Mouse (Mus musculus) kidney, embryonic 15.5 days (tissue): ENCODE results near the gene Cisd1. TPM values are rescaled to one million over a fixed set of nuclear protein-coding genes. Genes with fewer than 3 reads are reported as not detected.
A peak's percentile ranks its signal among the peaks of the same experiment; 100 is the strongest.

Source experiments
- ATAC-seq: fragments of 200-750 bp; cut with Nextera tagmentation; replicated peaks from 2 replicates; pipeline ENCODE4 v1.8.0; 2017; ENCODE audit warnings: moderate TSS enrichment; ENCODE audit not compliant: low FRiP score
- H3K27ac ChIP-seq: fragments of 300-500 bp; sonication (generic); 2 replicates; pipeline ENCODE4 v1.5.1; 2015; ENCODE audit warnings: mild to moderate bottlenecking, inconsistent platforms
- H3K27me3 ChIP-seq: fragments of 300-500 bp; sonication (generic); 2 replicates; pipeline ENCODE4 v1.6.1; 2015; ENCODE audit warnings: inconsistent platforms
- H3K36me3 ChIP-seq: fragments of 300-500 bp; sonication (generic); 2 replicates; pipeline ENCODE4 v1.6.1; 2015; ENCODE audit warnings: inconsistent platforms
- H3K4me1 ChIP-seq: fragments of 300-500 bp; sonication (generic); 2 replicates; pipeline ENCODE4 v1.6.1; 2015; ENCODE audit warnings: inconsistent platforms
- H3K4me2 ChIP-seq: fragments of 300-500 bp; sonication (generic); 2 replicates; pipeline ENCODE4 v1.6.1; 2015; ENCODE audit warnings: moderate library complexity, mild to moderate bottlenecking, inconsistent platforms
- H3K4me3 ChIP-seq: fragments of 300-500 bp; sonication (generic); replicated peaks from 2 replicates; pipeline ENCODE4 v1.5.1; 2015; ENCODE audit warnings: mild to moderate bottlenecking, inconsistent platforms
- H3K9ac ChIP-seq: fragments of 300-500 bp; sonication (generic); 2 replicates; pipeline ENCODE4 v1.6.1; 2015; ENCODE audit warnings: mild to moderate bottlenecking, inconsistent platforms
- H3K9me3 ChIP-seq: fragments of 300-500 bp; sonication (generic); replicated peaks from 2 replicates; pipeline ENCODE4 v1.6.1; 2016; ENCODE audit warnings: inconsistent platforms
- WGBS: fragments of 180-500 bp; shearing (Covaris S2); methylation state at CpG from one replicate; pipeline ENCODE4 v1.1.7; 2015; ENCODE audit warnings: mixed read lengths; 5-methylcytosine and 5-hydroxymethylcytosine counted together
- polyA plus RNA-seq: library from polyadenylated mRNA; unstranded; fragments of >200 nt; fragmentation: Nextera tagmentation; extraction: Ambion mirVana; gene quantifications from 2 replicates; pipeline ENCODE4 v1.2.1, GENCODE M21; 2015

Gene Cisd1
- polyA plus RNA-seq, 1 experiment from 2014 or later: 131 TPM

GRCm38 (mm10) chr10:71369466-71369865 is 24.7 kb upstream of the Cisd1 start:
- no peak overlapping the region for H3K4me2 ChIP-seq
- H3K27ac ChIP-seq: no peak overlapping the region
- H3K9me3 ChIP-seq: no peaks in the 10 kb centered on the region
- no peak for ATAC-seq
- WGBS: 69% methylated on average over 3 of the region's 3 CpGs
- H3K9ac ChIP-seq: no peak overlapping the region
- H3K4me1 ChIP-seq: peaks cover 13% of the 10 kb centered on the region
- H3K27me3 ChIP-seq: no peaks in the 10 kb centered on the region
- H3K4me3 ChIP-seq: no peak overlapping the region
- peaks cover 21% of the 10 kb centered on the region; the same call in 1 of the 2 replicates for H3K36me3 ChIP-seq

GRCm38 (mm10) chr10:71368128-71368940 is 23.6 kb upstream of the Cisd1 start:
- Histone ChIP-seq H3K4me3 (no peak overlapping the region), H3K4me2 (peak overlapping the region; percentile 20; the same call in 1 of the 2 replicates), H3K4me1 (peaks cover 13% of the 10 kb centered on the region), H3K36me3 (peaks cover 15% of the 10 kb centered on the region; the same call in 1 of the 2 replicates), H3K27me3 (no peaks in the 10 kb centered on the region), H3K27ac (peak overlapping the region; percentile 54; the same call in 1 of the 2 replicates), H3K9me3 (no peaks in the 10 kb centered on the region), H3K9ac (no peak overlapping the region)
- ATAC-seq: peak; percentile 89
- 71% methylated on average over 16 of the region's 16 CpGs for WGBS

GRCm38 (mm10) chr10:71363858-71364257 is 19.1 kb upstream of the Cisd1 start:
- no peak for ATAC-seq
- H3K4me3 ChIP-seq: no peak overlapping the region
- H3K4me1 ChIP-seq: peaks cover 24% of the 10 kb centered on the region
- no peaks in the 10 kb centered on the region for H3K9me3 ChIP-seq
- WGBS: 80% methylated on average over 10 of the region's 10 CpGs
- H3K27ac ChIP-seq: no peak overlapping the region
- H3K36me3 ChIP-seq: peaks cover 9% of the 10 kb centered on the region; the same call in 1 of the 2 replicates
- H3K4me2 ChIP-seq: no peak overlapping the region
- H3K27me3 ChIP-seq: no peaks in the 10 kb centered on the region
- H3K9ac ChIP-seq: no peak overlapping the region

- no peak overlapping the region for H3K4me3 ChIP-seq
- H3K9me3 ChIP-seq: no peaks in the 10 kb centered on the region
- no peaks in the 10 kb centered on the region for H3K27me3 ChIP-seq
- peaks cover 20% of the 10 kb centered on the region for H3K4me1 ChIP-seq
- no peak for ATAC-seq
- H3K9ac ChIP-seq: no peak overlapping the region
- peaks cover 9% of the 10 kb centered on the region; the same call in 1 of the 2 replicates for H3K36me3 ChIP-seq
- no peak overlapping the region for H3K27ac ChIP-seq
- 66% methylated on average over 8 of the region's 8 CpGs for WGBS
- no peak overlapping the region for H3K4me2 ChIP-seq
These were observed 18.7 kb upstream of the Cisd1 start for GRCm38 (mm10) chr10:71363440-71363839.

GRCm38 (mm10) chr10:71361836-71362562 is 17.2 kb upstream of the Cisd1 start:
- Histone ChIP-seq H3K27me3 (no peaks in the 10 kb centered on the region), H3K4me1 (peaks cover 16% of the 10 kb centered on the region), H3K4me3 (0 out of 2 replicates have a peak overlapping the region, but pooled peaks have one; percentile 1), H3K9me3 (no peaks in the 10 kb centered on the region), H3K27ac (0 out of 2 replicates have a peak overlapping the region, but pooled peaks have one; percentile 22), H3K4me2 (peak overlapping the region; percentile 39), H3K36me3 (0 out of 2 replicates have a peak, but pooled peaks cover 3% of the 10 kb centered on the region), H3K9ac (no peak overlapping the region)
- WGBS: 32% methylated on average over 18 of the region's 18 CpGs
- ATAC-seq: no peak

GRCm38 (mm10) chr10:71361044-71361443 is 16.3 kb upstream of the Cisd1 start:
- Histone ChIP-seq H3K36me3 (0 out of 2 replicates have a peak, but pooled peaks cover 3% of the 10 kb centered on the region), H3K4me2 (no peak overlapping the region), H3K27ac (0 out of 2 replicates have a peak overlapping the region, but pooled peaks have one; percentile 22), H3K27me3 (no peaks in the 10 kb centered on the region), H3K9ac (no peak overlapping the region), H3K4me1 (peaks cover 19% of the 10 kb centered on the region), H3K4me3 (no peak overlapping the region), H3K9me3 (no peaks in the 10 kb centered on the region)
- no peak; the same call in 1 of the 2 replicates for ATAC-seq
- WGBS: 68% methylated on average over 7 of the region's 7 CpGs

- H3K9ac ChIP-seq: no peak overlapping the region
- no peak overlapping the region for H3K27ac ChIP-seq
- WGBS: 85% methylated on average over 12 of the region's 12 CpGs
- no peak for ATAC-seq
- no peaks in the 10 kb centered on the region for H3K9me3 ChIP-seq
- H3K4me2 ChIP-seq: no peak overlapping the region
- H3K27me3 ChIP-seq: no peaks in the 10 kb centered on the region
- H3K4me3 ChIP-seq: no peak overlapping the region
- peaks cover 11% of the 10 kb centered on the region; the same call in 1 of the 2 replicates for H3K36me3 ChIP-seq
- H3K4me1 ChIP-seq: peaks cover 15% of the 10 kb centered on the region; the same call in 1 of the 2 replicates
These were observed 10.2 kb upstream of the Cisd1 start for GRCm38 (mm10) chr10:71354947-71355346.

- Histone ChIP-seq H3K4me3 (no peak overlapping the region), H3K27ac (no peak overlapping the region)
- 59% methylated on average over 9 of the region's 9 CpGs for WGBS
These were observed 9.1 kb upstream of the Cisd1 start for GRCm38 (mm10) chr10:71353850-71354249.

GRCm38 (mm10) chr10:71351301-71351700 is 6.5 kb upstream of the Cisd1 start:
- WGBS: 96% methylated on average over 7 of the region's 7 CpGs
- H3K27ac ChIP-seq: no peak overlapping the region
- no peak overlapping the region for H3K4me3 ChIP-seq

More at GRCm38 (mm10) chr10:71353850-71354249, 9.1 kb upstream of the Cisd1 start:
- Histone ChIP-seq H3K4me2 (no peak overlapping the region), H3K9ac (no peak overlapping the region), H3K9me3 (no peaks in the 10 kb centered on the region), H3K4me1 (peaks cover 24% of the 10 kb centered on the region), H3K27me3 (no peaks in the 10 kb centered on the region), H3K36me3 (peaks cover 11% of the 10 kb centered on the region; the same call in 1 of the 2 replicates)
- ATAC-seq: no peak

GRCm38 (mm10) chr10:71349290-71349689 is 4.5 kb upstream of the Cisd1 start:
- no peaks in the 10 kb centered on the region for H3K9me3 ChIP-seq
- H3K4me3 ChIP-seq: peak overlapping the region; percentile 93; the same call in 1 of the 2 replicates
- H3K36me3 ChIP-seq: peaks cover 11% of the 10 kb centered on the region; the same call in 1 of the 2 replicates
- WGBS: 79% methylated on average over 1 of the region's 1 CpGs
- no peaks in the 10 kb centered on the region for H3K27me3 ChIP-seq
- peak overlapping the region; percentile 91; the same call in 1 of the 2 replicates for H3K9ac ChIP-seq
- no peak overlapping the region for H3K27ac ChIP-seq
- peak overlapping the region; percentile 88 for H3K4me2 ChIP-seq
- ATAC-seq: no peak
- peaks cover 36% of the 10 kb centered on the region for H3K4me1 ChIP-seq

More at GRCm38 (mm10) chr10:71351301-71351700, 6.5 kb upstream of the Cisd1 start:
- Histone ChIP-seq H3K9me3 (no peaks in the 10 kb centered on the region), H3K4me1 (peaks cover 38% of the 10 kb centered on the region), H3K36me3 (peaks cover 11% of the 10 kb centered on the region; the same call in 1 of the 2 replicates), H3K27me3 (no peaks in the 10 kb centered on the region), H3K4me2 (no peak overlapping the region), H3K9ac (no peak overlapping the region)
- no peak for ATAC-seq

GRCm38 (mm10) chr10:71348637-71349280 is 4.0 kb upstream of the Cisd1 start:
- peaks cover 40% of the 10 kb centered on the region for H3K4me1 ChIP-seq
- H3K9me3 ChIP-seq: no peaks in the 10 kb centered on the region
- no peaks in the 10 kb centered on the region for H3K27me3 ChIP-seq
- H3K9ac ChIP-seq: peak overlapping the region; percentile 91
- H3K4me3 ChIP-seq: peak overlapping the region; percentile 93
- peak overlapping the region; percentile 88 for H3K4me2 ChIP-seq
- H3K36me3 ChIP-seq: peaks cover 11% of the 10 kb centered on the region; the same call in 1 of the 2 replicates
- ATAC-seq: no peak
- H3K27ac ChIP-seq: peak overlapping the region; percentile 91
- 13% methylated on average over 16 of the region's 16 CpGs for WGBS
